Mouse (Mus musculus) C2C12 (cell line): Measurements from ENCODE around the gene Prickle2. TPM values are rescaled to one million over a fixed set of nuclear protein-coding genes. Genes with fewer than 3 reads are reported as not detected.

Source experiments
- H3K27me3 ChIP-seq: one replicate; pipeline ENCODE4 v1.6.1; 2011; ENCODE audit not compliant: control insufficient read depth, insufficient read depth, insufficient read length
- H3K36me3 ChIP-seq: one replicate; pipeline ENCODE4 v1.6.1; 2011; ENCODE audit not compliant: control insufficient read depth, insufficient read depth
- H3K4me3 ChIP-seq: one replicate; pipeline ENCODE4 v1.5.1; 2011; ENCODE audit warnings: mild to moderate bottlenecking, control low read depth; ENCODE audit not compliant: poor library complexity, insufficient read depth, severe bottlenecking
- H3K79me2 ChIP-seq: one replicate; pipeline ENCODE4 v1.6.1; 2011; ENCODE audit not compliant: control insufficient read depth, insufficient read depth
- H3K79me3 ChIP-seq: one replicate; pipeline ENCODE4 v1.6.1; 2011; ENCODE audit warnings: low read depth, control low read depth
- H3ac ChIP-seq: one replicate; pipeline ENCODE3; 2011; ENCODE audit warnings: low read depth; ENCODE audit not compliant: control insufficient read depth, insufficient read length
- CEBPB ChIP-seq: IDR thresholded peaks from one replicate; pipeline ENCODE4 v1.6.1; 2011; ENCODE audit warnings: low read depth, mild to moderate bottlenecking, control low read depth, moderate library complexity
- CTCF ChIP-seq: IDR thresholded peaks from one replicate; pipeline ENCODE4 v1.5.1; 2011; ENCODE audit not compliant: control insufficient read depth, insufficient read depth, insufficient read length
- FOSL1 ChIP-seq: IDR thresholded peaks from one replicate; pipeline ENCODE4 v1.8.0; 2011; ENCODE audit warnings: mild to moderate bottlenecking, low read length; ENCODE audit not compliant: poor library complexity, insufficient read depth, severe bottlenecking
- MAX ChIP-seq: IDR thresholded peaks from one replicate; pipeline ENCODE4 v1.6.1; 2011; ENCODE audit warnings: mild to moderate bottlenecking, control low read depth
- MYOD1 ChIP-seq: IDR thresholded peaks from one replicate; pipeline ENCODE4 v1.6.1; 2011; ENCODE audit warnings: low read depth; ENCODE audit not compliant: control insufficient read depth, insufficient read length
- MYOG ChIP-seq: IDR thresholded peaks from one replicate; pipeline ENCODE4 v1.6.1; 2011; ENCODE audit not compliant: control insufficient read depth, insufficient read length; ENCODE audit errors: extremely low read depth
- USF1 ChIP-seq: IDR thresholded peaks from one replicate; pipeline ENCODE4 v1.6.1; 2011; ENCODE audit warnings: low read depth, mild to moderate bottlenecking, control low read depth, moderate library complexity
- polyA plus RNA-seq: library from polyadenylated mRNA; unstranded; fragments of >200 nt; fragmentation: generic; extraction: Trizol; gene quantifications from one replicate; pipeline ENCODE4 v1.2.1, GENCODE M21; 2012; ENCODE audit warnings: missing spikeins

Gene Prickle2
- polyA plus RNA-seq, 1 experiment = 0.02 TPM

- H3K4me3 ChIP-seq = no peak overlapping the region
- H3K27me3 ChIP-seq = no peaks in the 10 kb centered on the region
- H3K79me2 ChIP-seq = no peaks in the 10 kb centered on the region
- no peak overlapping the region for H3ac ChIP-seq
- no peaks in the 10 kb centered on the region for H3K36me3 ChIP-seq
- TF ChIP-seq MAX (no peak), CTCF (no peak)
- H3K79me3 ChIP-seq = no peaks in the 10 kb centered on the region
Observed at GRCm38 (mm10) chr6:92521526-92522075, 184.4 kb downstream of the Prickle2 start.

- H3K79me2 ChIP-seq = no peaks in the 10 kb centered on the region
- H3K27me3 ChIP-seq = no peaks in the 10 kb centered on the region
- no peaks in the 10 kb centered on the region for H3K36me3 ChIP-seq
- no peak overlapping the region for H3ac ChIP-seq
- no peak overlapping the region for H3K4me3 ChIP-seq
- TF ChIP-seq MYOG = no peak
- no peak for TF ChIP-seq FOSL1
- no peak for TF ChIP-seq MYOD1
- no peak for TF ChIP-seq USF1
- H3K79me3 ChIP-seq = no peaks in the 10 kb centered on the region
Observed at GRCm38 (mm10) chr6:92520088-92520875, 185.7 kb downstream of the Prickle2 start.

GRCm38 (mm10) chr6:92518438-92518968 is 187.5 kb downstream of the Prickle2 start:
- Histone ChIP-seq H3K36me3 (no peaks in the 10 kb centered on the region), H3K79me3 (no peaks in the 10 kb centered on the region), H3K79me2 (no peaks in the 10 kb centered on the region), H3ac (no peak overlapping the region), H3K4me3 (no peak overlapping the region), H3K27me3 (no peaks in the 10 kb centered on the region)
- no peak for TF ChIP-seq MAX
- TF ChIP-seq CTCF = no peak
- no peak for TF ChIP-seq CEBPB
- no peak for TF ChIP-seq USF1
- TF ChIP-seq MYOD1 = no peak
- no peak for TF ChIP-seq MYOG
- TF ChIP-seq FOSL1 = no peak

GRCm38 (mm10) chr6:92517002-92517401 is 189.0 kb downstream of the Prickle2 start:
- Histone ChIP-seq H3K4me3 (no peak overlapping the region), H3K27me3 (no peaks in the 10 kb centered on the region), H3K36me3 (no peaks in the 10 kb centered on the region), H3K79me2 (no peaks in the 10 kb centered on the region), H3K79me3 (no peaks in the 10 kb centered on the region), H3ac (no peak overlapping the region)
- no peak for TF ChIP-seq USF1
- TF ChIP-seq FOSL1 = no peak
- no peak for TF ChIP-seq CTCF
- no peak for TF ChIP-seq MYOG
- TF ChIP-seq MAX = no peak
- no peak for TF ChIP-seq CEBPB
- no peak for TF ChIP-seq MYOD1

GRCm38 (mm10) chr6:92512001-92512400 is 194.0 kb downstream of the Prickle2 start:
- TF ChIP-seq CTCF (no peak), MYOG (no peak), FOSL1 (no peak), MYOD1 (no peak), CEBPB (no peak), USF1 (no peak), MAX (no peak)
- no peaks in the 10 kb centered on the region for H3K79me2 ChIP-seq
- no peak overlapping the region for H3ac ChIP-seq
- no peaks in the 10 kb centered on the region for H3K79me3 ChIP-seq
- no peaks in the 10 kb centered on the region for H3K36me3 ChIP-seq
- no peak overlapping the region for H3K4me3 ChIP-seq
- no peaks in the 10 kb centered on the region for H3K27me3 ChIP-seq

GRCm38 (mm10) chr6:92509712-92510111 is 196.2 kb downstream of the Prickle2 start:
- Histone ChIP-seq H3K36me3 (no peaks in the 10 kb centered on the region), H3ac (no peak overlapping the region), H3K79me3 (no peaks in the 10 kb centered on the region), H3K27me3 (no peaks in the 10 kb centered on the region), H3K79me2 (no peaks in the 10 kb centered on the region), H3K4me3 (no peak overlapping the region)
- no peak for TF ChIP-seq MYOG
- no peak for TF ChIP-seq CTCF
- TF ChIP-seq MYOD1 = no peak
